Comparison of ENCODE assay signal across 8 mouse cellular contexts in the genomic region with DNA sequence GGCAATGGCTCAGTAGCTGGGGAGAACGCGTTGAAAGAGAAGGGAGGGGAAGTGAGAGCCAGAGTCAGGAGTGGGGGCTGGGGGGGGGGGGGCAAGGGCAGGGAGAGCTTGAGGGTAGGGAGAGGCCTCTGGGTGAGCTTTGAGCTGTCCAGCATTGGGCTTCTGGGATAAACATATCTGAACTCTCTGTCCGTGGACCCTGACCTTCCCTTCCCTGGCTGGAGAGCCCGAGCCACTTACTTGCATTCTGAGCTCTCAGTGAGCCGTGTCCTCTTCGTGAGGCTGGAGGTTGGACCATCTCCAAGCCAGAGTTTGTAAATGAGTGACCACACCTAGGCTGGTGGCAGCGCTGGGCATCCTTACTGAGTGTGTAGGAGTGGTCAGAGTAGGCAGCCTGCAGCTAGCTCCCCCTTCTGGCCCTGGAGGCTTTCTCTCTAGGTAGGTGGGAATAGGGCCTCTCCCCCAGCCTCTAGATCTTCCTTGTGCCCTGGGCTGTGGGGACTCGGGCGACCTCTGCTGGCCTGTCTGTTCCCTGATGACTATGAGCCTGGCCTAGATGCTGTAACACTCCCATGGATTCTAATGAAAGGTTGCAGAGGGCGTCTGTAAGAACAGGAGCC. TPM values are rescaled to one million over a fixed set of nuclear protein-coding genes. Genes with fewer than 3 reads are reported as not detected.
DNase-seq lines count a peak whose midpoint lies in the region; ATAC-seq lines count a peak whose summit lies in the region.

No protein-coding gene starts in this region.

- H3K4me1 ChIP-seq in hindbrain, embryonic 15.5 days (replicated peaks) = no peaks in the 10 kb centered on the region

- no peak overlapping the region for H3K4me2 ChIP-seq in hindbrain, embryonic 15.5 days

- peak; percentile 84 for ATAC-seq in hindbrain, embryonic 15.5 days (ENCODE audit: low FRiP score, low read depth)
- no peak for ATAC-seq in erythroblast, adult 5-6 weeks (replicated peaks; ENCODE audit: low FRiP score, poor library complexity, severe bottlenecking)

- peak; percentile 65 for DNase-seq in WW6 (ENCODE audit: low read depth, low spot score)
- DNase-seq in cerebellum, adult 8-10 months = peak; percentile 17
- DNase-seq in forelimb bud, embryonic 11.5 days (ENCODE audit: low read depth, low spot score) = peak; percentile 62
- peak; percentile 43 to 56 for DNase-seq in layer of hippocampus, postnatal 14 days (ENCODE audit: low spot score in 2 of 2)
- DNase-seq in lung, postnatal 36 days = peak; percentile 76
- peak; percentile 44 to 62 for DNase-seq in right cerebral cortex, postnatal 10 days (ENCODE audit: low spot score in 2 of 2)

- H3K4me3 ChIP-seq in hindbrain, embryonic 15.5 days = no peak overlapping the region

- H3K27me3 ChIP-seq in hindbrain, embryonic 15.5 days = no peaks in the 10 kb centered on the region

- H3K9ac ChIP-seq in hindbrain, embryonic 15.5 days = no peak overlapping the region

- no peaks in the 10 kb centered on the region for H3K36me3 ChIP-seq in hindbrain, embryonic 15.5 days

- H3K9me3 ChIP-seq in hindbrain, embryonic 15.5 days = no peaks in the 10 kb centered on the region

- H3K27ac ChIP-seq in hindbrain, embryonic 15.5 days (replicated peaks) = no peak overlapping the region

- WGBS in hindbrain, embryonic 15.5 days = 34% methylated on average over 10 of the region's 10 CpGs

RNA-seq across cellular contexts. Expression of gene Slc6a19, which starts 12.3 kb away (rescaled TPM):
- 0.12 and 0.22 TPM in 2 replicates for polyA plus RNA-seq in hindbrain, embryonic 15.5 days (2015; fragmentation: Nextera tagmentation; extraction: Ambion mirVana)
- under 1 TPM in 1 of 2 experiments, not detected in 1; 0.44 TPM for total RNA-seq in layer of hippocampus, postnatal 14 days (2021)
- not detected in 2 replicates for total RNA-seq in erythroblast, adult 5-6 weeks (2015; ENCODE audit: low replicate concordance)
- not detected in 2 replicates for total RNA-seq in erythroblast, adult 5-6 weeks (2017; ENCODE audit: low replicate concordance)

RNA-seq across cellular contexts. Expression of gene Slc6a18, which starts 14.5 kb away (rescaled TPM):
- polyA plus RNA-seq in hindbrain, embryonic 15.5 days (2015; fragmentation: Nextera tagmentation; extraction: Ambion mirVana) = not detected in 2 replicates
- not detected for total RNA-seq in layer of hippocampus, postnatal 14 days (2021)
- total RNA-seq in erythroblast, adult 5-6 weeks (2015; ENCODE audit: low replicate concordance) = not detected in 2 replicates
- not detected in 2 replicates for total RNA-seq in erythroblast, adult 5-6 weeks (2017; ENCODE audit: low replicate concordance)

RNA-seq across cellular contexts. Expression of gene Slc12a7, which starts 40.5 kb away (rescaled TPM):
- polyA plus RNA-seq in hindbrain, embryonic 15.5 days (2015; fragmentation: Nextera tagmentation; extraction: Ambion mirVana) = 10.1 and 10.6 TPM in 2 replicates
- 1 to 10 TPM; 6.2 to 6.7 TPM for total RNA-seq in layer of hippocampus, postnatal 14 days (2021)
- total RNA-seq in erythroblast, adult 5-6 weeks (2015; ENCODE audit: low replicate concordance) = 0.58 and 8.4 TPM in 2 replicates
- 0.43 and 0.56 TPM in 2 replicates for total RNA-seq in erythroblast, adult 5-6 weeks (2017; ENCODE audit: low replicate concordance)

Comparison
In these comparisons a context has a peak if more than half of its experiments do, and no peak if none do; other contexts are left out.
1. DNase-seq: peak in every context shown above with its lines; median percentile 76 in lung, postnatal 36 days; 65 in WW6; 62 in forelimb bud, embryonic 11.5 days; 53 in right cerebral cortex, postnatal 10 days; 50 in layer of hippocampus, postnatal 14 days; 17 in cerebellum, adult 8-10 months.